In genomic region chr2:178454664-178455516, GRCm38 (mm10) we compare ENCODE assay signal across 8 mouse cellular contexts. TPM values are rescaled to one million over a fixed set of nuclear protein-coding genes. Genes with fewer than 3 reads are reported as not detected.
DNase-seq lines count a peak whose midpoint lies in the region; ATAC-seq and TF ChIP-seq lines count a peak whose summit lies in the region.

No protein-coding gene starts in this region.

- H3K4me1 ChIP-seq in heart, postnatal 0 days (ENCODE audit: control insufficient read depth, insufficient read depth), result no peaks in the 10 kb centered on the region
- peaks cover 2% of the 10 kb centered on the region; the same call in 1 of the 2 replicates for H3K4me1 ChIP-seq in embryonic facial prominence, embryonic 11.5 days (ENCODE audit: control insufficient read depth, insufficient read depth, low read length)
- peaks cover 6% of the 10 kb centered on the region; the same call in 1 of the 2 replicates for H3K4me1 ChIP-seq in intestine, embryonic 15.5 days (replicated peaks)

- no peak overlapping the region for H3K4me3 ChIP-seq in heart, postnatal 0 days (ENCODE audit: low read depth, low read length)
- H3K4me3 ChIP-seq in embryonic facial prominence, embryonic 11.5 days (ENCODE audit: low read depth, low read length), result no peak overlapping the region
- H3K4me3 ChIP-seq in intestine, embryonic 15.5 days (replicated peaks), result no peak overlapping the region

- no peak for TF ChIP-seq EP300 in heart, postnatal 0 days (IDR thresholded peaks at IDR 0.05; ENCODE audit: low read depth)

- no peak overlapping the region for H3K9ac ChIP-seq in heart, postnatal 0 days (replicated peaks; ENCODE audit: low read depth, low read length)
- no peak overlapping the region for H3K9ac ChIP-seq in embryonic facial prominence, embryonic 11.5 days (replicated peaks; ENCODE audit: low read length)
- no peak overlapping the region for H3K9ac ChIP-seq in intestine, embryonic 15.5 days

- H3K27me3 ChIP-seq in heart, postnatal 0 days (ENCODE audit: control insufficient read depth, insufficient read depth, low read length), result no peaks in the 10 kb centered on the region
- no peaks in the 10 kb centered on the region for H3K27me3 ChIP-seq in embryonic facial prominence, embryonic 11.5 days (ENCODE audit: control insufficient read depth, insufficient read depth, low read length)
- H3K27me3 ChIP-seq in intestine, embryonic 15.5 days (replicated peaks), result no peaks in the 10 kb centered on the region

- no peak for TF ChIP-seq CTCF in heart, postnatal 0 days (IDR thresholded peaks at IDR 0.05; ENCODE audit: low read depth)

- peak; percentile 21 for DNase-seq in heart, postnatal 0 days (ENCODE audit: low spot score)
- DNase-seq in heart, adult 9 months (ENCODE audit: low spot score in 2 of 2), result no peak
- DNase-seq in embryonic facial prominence, embryonic 11.5 days (ENCODE audit: low spot score), result peak; percentile 60
- DNase-seq in lung, postnatal 10 days, result peak; percentile 47
- DNase-seq in gastrocnemius, postnatal 10 days, result no peak
- DNase-seq in right cerebral cortex, adult 2 months (ENCODE audit: low spot score in 2 of 2), result no peak
- DNase-seq in ovary, postnatal 14 days (ENCODE audit: low spot score), result no peak

- WGBS in heart, postnatal 0 days, result 46% methylated on average over 17 of the region's 17 CpGs
- WGBS in embryonic facial prominence, embryonic 11.5 days, result 41% methylated on average over 17 of the region's 17 CpGs
- 32% methylated on average over 17 of the region's 17 CpGs for WGBS in intestine, embryonic 15.5 days

- H3K36me3 ChIP-seq in heart, postnatal 0 days (replicated peaks; ENCODE audit: control insufficient read depth, insufficient read depth, low read length), result no peaks in the 10 kb centered on the region
- H3K36me3 ChIP-seq in embryonic facial prominence, embryonic 11.5 days (replicated peaks; ENCODE audit: control insufficient read depth, insufficient read depth, low read depth, low read length), result no peaks in the 10 kb centered on the region
- H3K36me3 ChIP-seq in intestine, embryonic 15.5 days, result no peaks in the 10 kb centered on the region

- peak overlapping the region; percentile 7; the same call in 1 of the 2 replicates for H3K27ac ChIP-seq in heart, postnatal 0 days (ENCODE audit: low read depth)
- peak overlapping the region; percentile 70 for H3K27ac ChIP-seq in embryonic facial prominence, embryonic 11.5 days (replicated peaks; ENCODE audit: low read depth, low read length)
- peak overlapping the region; percentile 80 for H3K27ac ChIP-seq in intestine, embryonic 15.5 days

- H3K9me3 ChIP-seq in heart, postnatal 0 days (replicated peaks; ENCODE audit: control insufficient read depth, low read length), result no peaks in the 10 kb centered on the region
- H3K9me3 ChIP-seq in embryonic facial prominence, embryonic 11.5 days (replicated peaks; ENCODE audit: control insufficient read depth, low read length), result no peaks in the 10 kb centered on the region
- H3K9me3 ChIP-seq in intestine, embryonic 15.5 days, result no peaks in the 10 kb centered on the region

- H3K4me2 ChIP-seq in heart, postnatal 0 days (ENCODE audit: low read depth, low read length), result 0 out of 2 replicates have a peak overlapping the region, but pooled peaks have one; percentile 0
- H3K4me2 ChIP-seq in embryonic facial prominence, embryonic 11.5 days (ENCODE audit: low read depth, low read length), result no peak overlapping the region
- H3K4me2 ChIP-seq in intestine, embryonic 15.5 days (replicated peaks), result peak overlapping the region; percentile 22; the same call in 1 of the 2 replicates

- ATAC-seq in heart, postnatal 0 days (ENCODE audit: insufficient read depth, low read depth), result 0 out of 2 replicates have a peak, but pooled peaks have one; percentile 44
- ATAC-seq in embryonic facial prominence, embryonic 11.5 days (replicated peaks; ENCODE audit: insufficient number of reproducible peaks, low FRiP score, low TSS enrichment, low read depth), result peak; percentile 41
- ATAC-seq in intestine, embryonic 15.5 days, result peak; percentile 80

RNA-seq across cellular contexts. Expression of gene Cdh26, which starts 24.6 kb away (rescaled TPM):
- 0.31 TPM in 1 of 2 replicates, not detected in the other for total RNA-seq in heart, postnatal 0 days (2014; rRNA removed; ENCODE audit: low replicate concordance)
- 0.31 and 0.34 TPM in 2 replicates for polyA plus RNA-seq in heart, postnatal 0 days (2015; fragmentation: Nextera tagmentation; extraction: Ambion mirVana)
- polyA plus RNA-seq in embryonic facial prominence, embryonic 11.5 days (2014; fragmentation: Nextera tagmentation; extraction: Ambion mirVana), result 0.45 and 0.63 TPM in 2 replicates
- polyA plus RNA-seq in intestine, embryonic 15.5 days (2015; fragmentation: Nextera tagmentation; extraction: Ambion mirVana), result 0.43 and 1.0 TPM in 2 replicates
- total RNA-seq in gastrocnemius, postnatal 10 days (2021), result under 1 TPM in 1 of 2 experiments, not detected in 1; 0.09 TPM

RNA-seq across cellular contexts. Expression of gene Fam217b, which starts 40.6 kb away (rescaled TPM):
- 4.6 and 5.0 TPM in 2 replicates for total RNA-seq in heart, postnatal 0 days (2014; rRNA removed; ENCODE audit: low replicate concordance)
- polyA plus RNA-seq in heart, postnatal 0 days (2015; fragmentation: Nextera tagmentation; extraction: Ambion mirVana), result 6.0 and 8.0 TPM in 2 replicates
- polyA plus RNA-seq in embryonic facial prominence, embryonic 11.5 days (2014; fragmentation: Nextera tagmentation; extraction: Ambion mirVana), result 4.8 and 5.5 TPM in 2 replicates
- polyA plus RNA-seq in intestine, embryonic 15.5 days (2015; fragmentation: Nextera tagmentation; extraction: Ambion mirVana), result 4.3 and 5.4 TPM in 2 replicates
- 1 to 10 TPM; 6.4 to 8.2 TPM for total RNA-seq in gastrocnemius, postnatal 10 days (2021)

RNA-seq across cellular contexts. Expression of gene Ppp1r3d, which starts 40.6 kb away (rescaled TPM):
- total RNA-seq in heart, postnatal 0 days (2014; rRNA removed; ENCODE audit: low replicate concordance), result 38.3 and 52.8 TPM in 2 replicates
- 20.6 and 21.2 TPM in 2 replicates for polyA plus RNA-seq in heart, postnatal 0 days (2015; fragmentation: Nextera tagmentation; extraction: Ambion mirVana)
- polyA plus RNA-seq in embryonic facial prominence, embryonic 11.5 days (2014; fragmentation: Nextera tagmentation; extraction: Ambion mirVana), result 3.5 and 3.8 TPM in 2 replicates
- polyA plus RNA-seq in intestine, embryonic 15.5 days (2015; fragmentation: Nextera tagmentation; extraction: Ambion mirVana), result 5.0 and 5.6 TPM in 2 replicates
- 10 to 100 TPM; 10.3 to 11.6 TPM for total RNA-seq in gastrocnemius, postnatal 10 days (2021)

RNA-seq across cellular contexts. Expression of gene Sycp2, which starts 47.4 kb away (rescaled TPM):
- not detected in 2 replicates for total RNA-seq in heart, postnatal 0 days (2014; rRNA removed; ENCODE audit: low replicate concordance)
- polyA plus RNA-seq in heart, postnatal 0 days (2015; fragmentation: Nextera tagmentation; extraction: Ambion mirVana), result 0.07 and 0.12 TPM in 2 replicates
- 0.06 and 0.07 TPM in 2 replicates for polyA plus RNA-seq in embryonic facial prominence, embryonic 11.5 days (2014; fragmentation: Nextera tagmentation; extraction: Ambion mirVana)
- 0.05 and 0.18 TPM in 2 replicates for polyA plus RNA-seq in intestine, embryonic 15.5 days (2015; fragmentation: Nextera tagmentation; extraction: Ambion mirVana)
- under 1 TPM; 0.18 to 0.28 TPM for total RNA-seq in gastrocnemius, postnatal 10 days (2021)

Comparison
In these comparisons a context has a peak if more than half of its experiments do, and no peak if none do; other contexts are left out.
1. DNase-seq: peak in heart, postnatal 0 days (single experiment), embryonic facial prominence, embryonic 11.5 days (single experiment) and lung, postnatal 10 days (single experiment); none in heart, adult 9 months (0 of 2), gastrocnemius, postnatal 10 days (single experiment), right cerebral cortex, adult 2 months (0 of 2) and ovary, postnatal 14 days (single experiment).
2. H3K27ac ChIP-seq: peak in every context shown above with its lines; median percentile 80 in intestine, embryonic 15.5 days; 70 in embryonic facial prominence, embryonic 11.5 days; 7 in heart, postnatal 0 days.
3. Peak in every context shown above with its lines, with median percentiles within 50 percentile points of each other: ATAC-seq.